Mouse (Mus musculus) testis, adult 2 months (tissue): Measurements from ENCODE around the gene Zfp708. TPM values are rescaled to one million over a fixed set of nuclear protein-coding genes. Genes with fewer than 3 reads are reported as not detected.
"Not testable (repeated sequence)": the region's sequence is repeated elsewhere in the genome, so short reads cannot be mapped to it uniquely, and the experiment has no call there.

ENCODE experiments used
- H3K27ac ChIP-seq: fragments of 200-500 bp; 2 replicates; pipeline ENCODE4 v1.5.1; 2012; ENCODE audit warnings: low read depth, low read length; ENCODE audit not compliant: control insufficient read depth, insufficient read depth
- H3K27me3 ChIP-seq: fragments of 200-500 bp; 2 replicates; pipeline ENCODE4 v1.6.1; 2012; ENCODE audit warnings: mild to moderate bottlenecking, low read length, moderate library complexity; ENCODE audit not compliant: control insufficient read depth, insufficient read depth
- H3K36me3 ChIP-seq: fragments of 200-500 bp; 2 replicates; pipeline ENCODE4 v1.6.1; 2012; ENCODE audit warnings: mild to moderate bottlenecking, low read length; ENCODE audit not compliant: control insufficient read depth, insufficient read depth
- H3K4me1 ChIP-seq: fragments of 200-500 bp; 2 replicates; pipeline ENCODE4 v1.6.1; 2012; ENCODE audit warnings: low read length; ENCODE audit not compliant: control insufficient read depth, insufficient read depth
- H3K4me3 ChIP-seq: fragments of 200-500 bp; 2 replicates; pipeline ENCODE4 v1.5.1; 2012; ENCODE audit warnings: low read depth, mild to moderate bottlenecking, low read length, moderate library complexity, mixed read lengths; ENCODE audit not compliant: control insufficient read depth
- CTCF ChIP-seq: fragments of 200-500 bp; IDR thresholded peaks from 2 replicates; pipeline ENCODE4 v1.5.1; 2012; ENCODE audit warnings: low read depth, mild to moderate bottlenecking, inconsistent platforms, low read length, moderate library complexity; ENCODE audit not compliant: control insufficient read depth, insufficient read depth, insufficient replicate concordance
- POLR2A ChIP-seq: fragments of 200-500 bp; IDR thresholded peaks from 2 replicates; pipeline ENCODE4 v1.6.1; 2012; ENCODE audit warnings: low read depth, mild to moderate bottlenecking, inconsistent platforms, low read length, moderate library complexity; ENCODE audit not compliant: control insufficient read depth
- polyA plus RNA-seq: library from polyadenylated mRNA; depleted of rRNA; stranded (reverse); fragments of >200 nt; gene quantifications from 2 replicates; pipeline ENCODE4 v1.2.3, GENCODE M21; 2012; rRNA removed

Zfp708 gene
- 0.05 and 0.16 TPM in 2 replicates for polyA plus RNA-seq

DNA sequence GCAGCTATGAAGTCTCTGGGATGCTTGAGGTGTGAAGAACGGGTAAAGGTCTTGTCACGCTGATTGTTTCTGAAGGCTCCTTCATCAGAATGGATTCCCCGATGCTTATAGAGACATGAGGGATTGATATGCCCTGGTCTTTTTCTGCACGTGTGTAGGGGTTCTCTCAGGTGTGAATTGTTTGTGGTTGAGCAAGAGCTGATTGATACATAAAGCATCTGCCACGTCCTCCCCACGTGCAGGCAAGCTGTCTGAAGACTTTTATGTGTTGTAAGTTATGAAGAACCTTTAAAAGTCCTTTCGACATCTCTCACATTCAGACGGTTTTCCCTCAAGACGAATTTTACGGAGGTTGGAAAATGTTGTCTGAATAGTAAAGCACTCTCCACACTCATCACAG, at the start of gene Zfp708:
Gene Zfp708 (minus strand): TSS at position 101 of the 400 bp plus-strand sequence.
- no peaks in the 10 kb centered on the region for H3K4me1 ChIP-seq
- no peak within 1 kb of the TSS for H3K27ac ChIP-seq
- no peak for TF ChIP-seq POLR2A
- TF ChIP-seq CTCF, result no peak
- H3K36me3 ChIP-seq, result no peaks in the 10 kb centered on the region
- no peak within 1 kb of the TSS for H3K4me3 ChIP-seq
- H3K27me3 ChIP-seq, result no peaks in the 10 kb centered on the region

DNA sequence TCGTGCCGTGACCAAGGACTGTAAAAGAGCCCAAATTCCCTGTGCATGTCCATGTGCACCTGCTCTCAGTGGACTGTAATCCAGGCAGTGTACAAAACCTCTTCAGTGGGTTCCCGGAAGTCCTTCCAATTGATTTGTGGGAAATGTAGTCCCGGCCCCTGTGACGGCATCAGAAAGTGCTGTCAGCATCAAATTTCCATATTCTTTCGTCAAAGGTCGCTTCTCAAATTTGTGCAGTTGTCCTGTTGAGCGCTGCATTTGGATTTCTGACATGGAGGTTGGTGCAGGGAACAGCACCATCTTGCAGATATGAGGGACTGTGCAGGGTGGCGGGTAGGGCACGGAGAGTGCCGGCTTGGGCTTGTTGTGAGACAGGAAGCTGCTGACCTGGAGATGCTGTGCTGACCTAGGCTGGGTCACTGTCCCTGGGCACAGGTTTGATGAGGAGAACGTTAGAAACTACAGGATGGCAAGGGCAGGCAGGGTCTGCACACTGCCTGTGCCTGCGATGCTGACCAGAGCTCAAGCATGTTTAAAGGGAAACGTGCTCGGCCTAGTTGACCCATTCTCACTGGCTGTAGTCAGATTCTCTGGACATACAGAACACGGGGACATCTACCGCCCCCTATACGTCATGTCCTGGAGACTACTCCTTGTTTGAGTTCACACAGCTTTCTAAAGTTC, 30.4 kb upstream of the Zfp708 start:
- H3K4me1 ChIP-seq, result peaks cover 6% of the 10 kb centered on the region
- no peaks in the 10 kb centered on the region for H3K36me3 ChIP-seq
- TF ChIP-seq CTCF (no peak), POLR2A (no peak)
- peak overlapping the region; percentile 96 for H3K4me3 ChIP-seq
- peak overlapping the region; percentile 75 for H3K27ac ChIP-seq
- H3K27me3 ChIP-seq, result no peaks in the 10 kb centered on the region

DNA sequence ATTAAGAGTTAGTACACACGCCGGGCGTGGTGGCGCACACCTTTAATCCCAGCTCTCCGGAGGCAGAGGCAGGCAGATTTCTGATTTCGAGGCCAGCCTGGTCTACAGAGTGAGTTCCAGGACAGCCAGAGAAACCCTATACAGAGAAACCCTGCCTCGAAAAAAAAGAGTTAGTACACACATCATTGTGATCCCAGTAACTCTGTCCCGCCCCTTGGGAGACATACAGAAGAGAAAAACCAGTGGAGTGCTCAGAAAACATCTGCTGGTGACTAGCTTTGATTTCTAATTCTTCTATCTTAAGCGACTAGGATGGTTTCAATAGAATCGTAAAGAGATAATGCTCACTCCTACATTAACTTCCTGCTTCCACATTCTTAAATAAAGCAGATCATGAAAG, 29.7 kb upstream of the Zfp708 start:
- not testable (repeated sequence) for H3K4me1 ChIP-seq, H3K36me3 ChIP-seq, H3K27me3 ChIP-seq, H3K27ac ChIP-seq
- H3K4me3 ChIP-seq, result 0 out of 2 replicates have a peak overlapping the region, but pooled peaks have one; percentile 6

DNA sequence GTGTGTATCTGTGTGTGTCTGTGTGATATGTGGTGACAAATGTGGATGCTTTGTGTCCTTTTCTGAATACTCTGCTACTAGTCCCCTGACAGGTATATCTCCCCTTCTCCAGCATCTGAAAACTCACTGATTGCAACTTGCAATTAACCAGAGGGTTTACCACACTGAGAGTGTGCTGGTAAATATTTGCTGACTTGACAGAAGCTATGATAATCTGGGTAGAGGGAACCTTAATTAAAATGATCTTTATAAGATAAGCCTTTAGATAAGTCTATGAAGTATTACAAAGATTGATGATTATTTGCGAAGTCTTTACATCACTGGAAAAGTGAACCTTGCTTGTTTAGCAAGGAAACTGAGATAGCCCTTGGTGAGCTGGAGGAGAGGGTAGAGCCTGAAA, 26.7 kb upstream of the Zfp708 start:
- Histone ChIP-seq H3K27ac (no peak overlapping the region), H3K4me1 (peaks cover 6% of the 10 kb centered on the region), H3K27me3 (no peaks in the 10 kb centered on the region), H3K4me3 (peak overlapping the region; percentile 4; the same call in 1 of the 2 replicates), H3K36me3 (no peaks in the 10 kb centered on the region)
- TF ChIP-seq POLR2A (no peak), CTCF (no peak)

DNA sequence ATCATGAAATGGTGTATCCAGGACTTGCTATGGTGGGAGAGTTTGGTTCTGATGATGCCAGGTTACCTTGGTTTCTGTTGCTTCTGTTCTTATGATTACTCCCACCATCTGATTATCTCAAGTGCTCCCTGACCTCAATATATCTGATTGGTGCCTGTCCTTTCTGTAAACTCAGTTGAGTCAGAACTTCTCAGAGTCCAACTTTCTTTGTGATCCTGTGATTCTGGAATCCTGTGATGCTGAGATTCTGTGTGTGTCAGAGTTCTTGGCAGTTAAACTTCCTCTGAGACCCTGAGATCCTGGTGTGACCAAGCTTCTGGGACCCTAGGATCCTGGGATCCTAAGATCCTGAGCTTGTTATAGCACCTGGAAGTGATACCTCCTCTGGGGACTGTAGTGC, 23.6 kb upstream of the Zfp708 start, which contains the start of gene Zfp759:
Gene Zfp759 (plus strand): TSS at position 301 of the 400 bp plus-strand sequence.
- not testable (repeated sequence) for H3K27me3 ChIP-seq, H3K36me3 ChIP-seq, H3K27ac ChIP-seq, H3K4me1 ChIP-seq
- H3K4me3 ChIP-seq, result peak within 1 kb of the TSS; percentile 27

DNA sequence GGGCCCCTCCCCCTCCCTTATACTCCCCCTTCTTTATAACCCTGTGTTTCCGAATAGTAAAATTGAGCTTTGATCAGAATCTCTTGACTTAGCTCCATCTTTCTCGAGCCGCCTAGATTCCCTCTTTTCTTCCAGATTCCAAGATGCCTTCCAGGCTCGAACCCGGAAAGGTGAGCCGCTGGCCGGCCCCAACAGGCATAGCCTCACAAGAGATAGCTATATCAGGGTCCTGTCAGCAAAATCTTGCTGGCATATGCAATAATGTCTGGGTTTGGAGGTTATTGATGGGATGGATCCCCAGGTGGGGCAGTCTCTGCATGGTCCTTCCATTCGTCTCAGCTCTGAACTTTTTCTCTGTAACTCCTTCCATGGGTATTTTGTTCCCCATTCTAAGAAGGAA, 18.4 kb upstream of the Zfp708 start, which contains the start of gene Rslcan18:
Gene Rslcan18 (minus strand): TSS at position 101 of the 400 bp plus-strand sequence.
- H3K4me3 ChIP-seq, H3K27ac ChIP-seq, H3K36me3 ChIP-seq, H3K27me3 ChIP-seq, H3K4me1 ChIP-seq: not testable (repeated sequence)

DNA sequence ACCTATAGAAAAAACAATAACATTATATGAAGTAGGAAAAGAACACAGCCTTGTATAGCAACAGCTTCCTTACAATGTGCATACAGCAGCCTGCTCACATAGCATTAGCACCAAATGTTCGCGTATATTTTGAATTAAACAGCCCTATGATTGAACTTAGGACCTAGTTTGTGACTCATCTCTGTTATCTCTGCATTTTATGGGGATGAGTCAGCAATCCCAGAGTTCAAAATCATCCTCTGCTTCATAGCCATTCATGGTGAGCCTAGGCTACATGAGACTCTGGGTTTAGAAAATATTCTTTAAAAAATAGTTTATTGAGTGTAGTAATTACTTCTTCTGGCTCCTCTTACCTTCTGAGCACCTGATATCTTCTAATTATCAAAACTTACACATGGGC, 15.5 kb upstream of the Zfp708 start:
- TF ChIP-seq POLR2A, result no peak
- TF ChIP-seq CTCF, result no peak
- Histone ChIP-seq H3K27me3 (no peaks in the 10 kb centered on the region), H3K27ac (no peak overlapping the region), H3K36me3 (no peaks in the 10 kb centered on the region), H3K4me3 (no peak overlapping the region), H3K4me1 (peaks cover 4% of the 10 kb centered on the region)

DNA sequence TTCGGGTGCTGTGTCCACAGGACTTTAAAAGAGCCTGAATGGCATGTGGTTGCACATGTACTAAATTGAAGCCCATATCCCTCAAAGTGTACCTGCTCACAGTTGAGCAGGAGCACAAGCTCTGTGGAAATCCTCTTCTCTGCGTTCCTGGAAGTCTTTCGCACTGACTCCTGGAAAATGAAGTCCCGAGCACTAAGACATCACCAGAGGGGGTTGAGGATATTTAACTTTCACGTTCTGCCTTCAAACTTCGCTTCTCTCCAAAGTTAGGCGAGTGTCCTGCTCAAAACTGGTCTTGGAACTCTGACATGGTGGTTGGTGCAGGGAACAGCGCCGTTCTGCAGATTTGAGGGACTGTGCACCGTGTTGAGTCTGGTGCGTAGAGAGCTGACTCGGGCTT, 14.3 kb upstream of the Zfp708 start:
- Histone ChIP-seq H3K27me3 (no peaks in the 10 kb centered on the region), H3K4me3 (no peak overlapping the region), H3K4me1 (peaks cover 6% of the 10 kb centered on the region), H3K27ac (no peak overlapping the region), H3K36me3 (no peaks in the 10 kb centered on the region)
- no peak for TF ChIP-seq CTCF
- no peak for TF ChIP-seq POLR2A
